Mouse (Mus musculus): ENCODE data around the gene Etaa1. TPM values are rescaled to one million over a fixed set of nuclear protein-coding genes. Genes with fewer than 3 reads are reported as not detected.
"Not testable (repeated sequence)": the region's sequence is repeated elsewhere in the genome, so short reads cannot be mapped to it uniquely, and the experiment has no call there.

The Etaa1 gene
- total and polyA plus RNA-seq, 3 experiments = 0.55 to 2.7 (median 2.1) TPM

GRCm38 (mm10) chr11:17916486-17916885, 37.2 kb downstream of the Etaa1 start:
- H3K9ac ChIP-seq (ENCODE audit: low read depth, low read length) = no peak overlapping the region
- WGBS = 82% methylated on average over 1 of the region's 1 CpGs
- no peak overlapping the region for H3K4me3 ChIP-seq
- H3K27ac ChIP-seq = no peak overlapping the region
- DNase-seq = no peak
- intact Hi-C loops (cut with DNase I) = no loop called here
- no peaks in the 10 kb centered on the region for H3K4me1 ChIP-seq (ENCODE audit: control insufficient read depth, insufficient read depth, low read length)
- TF ChIP-seq CTCF (IDR thresholded peaks at IDR 0.05) = no peak
- no peak for TF ChIP-seq EP300 (IDR thresholded peaks at IDR 0.05; ENCODE audit: insufficient read depth, low read depth, low read length)
- no peak for TF ChIP-seq POLR2A (IDR thresholded peaks at IDR 0.05; ENCODE audit: insufficient read depth, low read depth, low read length)
- no peaks in the 10 kb centered on the region for H3K36me3 ChIP-seq (ENCODE audit: control insufficient read depth, insufficient read depth, low read length)
- H3K27me3 ChIP-seq (ENCODE audit: control insufficient read depth, insufficient read depth, low read length) = no peaks in the 10 kb centered on the region
- no peaks in the 10 kb centered on the region for H3K79me2 ChIP-seq (replicated peaks; ENCODE audit: control insufficient read depth, insufficient read depth, low read length)

GRCm38 (mm10) chr11:17900996-17901395, 52.7 kb downstream of the Etaa1 start:
- H3K4me1 ChIP-seq (ENCODE audit: control insufficient read depth, insufficient read depth, low read length); H3K79me2 ChIP-seq (replicated peaks; ENCODE audit: control insufficient read depth, insufficient read depth, low read length); H3K4me3 ChIP-seq; H3K36me3 ChIP-seq (ENCODE audit: control insufficient read depth, insufficient read depth, low read length); intact Hi-C loops (cut with DNase I); H3K9ac ChIP-seq (ENCODE audit: low read depth, low read length); H3K27me3 ChIP-seq (ENCODE audit: control insufficient read depth, insufficient read depth, low read length); DNase-seq; H3K27ac ChIP-seq: not testable (repeated sequence)
- 85% methylated on average over 4 of the region's 4 CpGs for WGBS
